Mouse (Mus musculus): ENCODE measurements at regions not wholly inside any gene's neighbourhood (a gene's known extent, or its start where the extent isn't known, plus 50 kb on each side); places are given as distances from the start of the nearest gene placed in this dataset.

- Histone ChIP-seq H3K9me3 (ENCODE audit: control insufficient read depth, low read length) (no peaks in the 10 kb centered on the region), H3K36me3 (ENCODE audit: control insufficient read depth, insufficient read depth, low read length) (no peaks in the 10 kb centered on the region), H3K4me1 (ENCODE audit: control insufficient read depth, insufficient read depth, low read length) (no peaks in the 10 kb centered on the region), H3K27me3 (ENCODE audit: control insufficient read depth, insufficient read depth, low read length) (no peaks in the 10 kb centered on the region), H3K4me3 (ENCODE audit: low read depth, low read length) (no peak overlapping the region), H3K4me2 (ENCODE audit: low read depth, low read length) (no peak overlapping the region), H3K9ac (replicated peaks; ENCODE audit: low read depth, low read length) (no peak overlapping the region), H3K27ac (ENCODE audit: low read depth, low read length) (no peak overlapping the region)
- 76% methylated on average over 4 of the region's 4 CpGs for WGBS
- no peak for ATAC-seq (ENCODE audit: low read depth)
These were observed 91.5 kb upstream of the Rgs17 start for GRCm38 (mm10) chr10:6013743-6014142.

GRCm38 (mm10) chr10:6011541-6011940 lies 89.3 kb upstream of the Rgs17 start:
- no peak overlapping the region for H3K4me2 ChIP-seq (ENCODE audit: low read depth, low read length)
- H3K27ac ChIP-seq (ENCODE audit: low read depth, low read length), result no peak overlapping the region
- H3K9ac ChIP-seq (replicated peaks; ENCODE audit: low read depth, low read length), result no peak overlapping the region
- no peak overlapping the region for H3K4me3 ChIP-seq (ENCODE audit: low read depth, low read length)
- H3K36me3 ChIP-seq (ENCODE audit: control insufficient read depth, insufficient read depth, low read length), result no peaks in the 10 kb centered on the region
- 79% methylated on average over 5 of the region's 5 CpGs for WGBS
- no peaks in the 10 kb centered on the region for H3K27me3 ChIP-seq (ENCODE audit: control insufficient read depth, insufficient read depth, low read length)
- no peaks in the 10 kb centered on the region for H3K9me3 ChIP-seq (ENCODE audit: control insufficient read depth, low read length)
- H3K4me1 ChIP-seq (ENCODE audit: control insufficient read depth, insufficient read depth, low read length), result no peaks in the 10 kb centered on the region
- no peak for ATAC-seq (ENCODE audit: low read depth)

GRCm38 (mm10) chr10:6011029-6011428 lies 88.8 kb upstream of the Rgs17 start:
- Histone ChIP-seq H3K27me3 (ENCODE audit: control insufficient read depth, insufficient read depth, low read length) (no peaks in the 10 kb centered on the region), H3K4me2 (ENCODE audit: low read depth, low read length) (no peak overlapping the region), H3K36me3 (ENCODE audit: control insufficient read depth, insufficient read depth, low read length) (no peaks in the 10 kb centered on the region), H3K4me1 (ENCODE audit: control insufficient read depth, insufficient read depth, low read length) (no peaks in the 10 kb centered on the region), H3K27ac (ENCODE audit: low read depth, low read length) (no peak overlapping the region), H3K4me3 (ENCODE audit: low read depth, low read length) (no peak overlapping the region), H3K9ac (replicated peaks; ENCODE audit: low read depth, low read length) (no peak overlapping the region), H3K9me3 (ENCODE audit: control insufficient read depth, low read length) (no peaks in the 10 kb centered on the region)
- ATAC-seq (ENCODE audit: low read depth), result no peak
- 42% methylated on average over 5 of the region's 5 CpGs for WGBS

- 69% methylated on average over 1 of the region's 1 CpGs for WGBS
- Histone ChIP-seq H3K9me3 (ENCODE audit: control insufficient read depth, low read length) (no peaks in the 10 kb centered on the region), H3K4me3 (ENCODE audit: low read depth, low read length) (no peak overlapping the region), H3K36me3 (ENCODE audit: control insufficient read depth, insufficient read depth, low read length) (no peaks in the 10 kb centered on the region), H3K4me2 (ENCODE audit: low read depth, low read length) (no peak overlapping the region), H3K27ac (ENCODE audit: low read depth, low read length) (no peak overlapping the region), H3K4me1 (ENCODE audit: control insufficient read depth, insufficient read depth, low read length) (no peaks in the 10 kb centered on the region), H3K27me3 (ENCODE audit: control insufficient read depth, insufficient read depth, low read length) (no peaks in the 10 kb centered on the region), H3K9ac (replicated peaks; ENCODE audit: low read depth, low read length) (no peak overlapping the region)
- no peak for ATAC-seq (ENCODE audit: low read depth)
These were observed 85.2 kb upstream of the Rgs17 start for GRCm38 (mm10) chr10:6007238-6007972.

GRCm38 (mm10) chr10:5981433-5981832 lies 59.2 kb upstream of the Rgs17 start:
- no peak overlapping the region for H3K27ac ChIP-seq (ENCODE audit: low read depth, low read length)
- no peak overlapping the region for H3K4me2 ChIP-seq (ENCODE audit: low read depth, low read length)
- no peaks in the 10 kb centered on the region for H3K9me3 ChIP-seq (ENCODE audit: control insufficient read depth, low read length)
- ATAC-seq (ENCODE audit: low read depth), result no peak
- no peaks in the 10 kb centered on the region for H3K4me1 ChIP-seq (ENCODE audit: control insufficient read depth, insufficient read depth, low read length)
- no peaks in the 10 kb centered on the region for H3K27me3 ChIP-seq (ENCODE audit: control insufficient read depth, insufficient read depth, low read length)
- 93% methylated on average over 1 of the region's 1 CpGs for WGBS
- H3K9ac ChIP-seq (replicated peaks; ENCODE audit: low read depth, low read length), result no peak overlapping the region
- no peaks in the 10 kb centered on the region for H3K36me3 ChIP-seq (ENCODE audit: control insufficient read depth, insufficient read depth, low read length)
- no peak overlapping the region for H3K4me3 ChIP-seq (ENCODE audit: low read depth, low read length)

GRCm38 (mm10) chr10:5978534-5978933 lies 56.3 kb upstream of the Rgs17 start:
- WGBS, result 89% methylated on average over 1 of the region's 1 CpGs
- Histone ChIP-seq H3K9ac (replicated peaks; ENCODE audit: low read depth, low read length) (no peak overlapping the region), H3K4me1 (ENCODE audit: control insufficient read depth, insufficient read depth, low read length) (no peaks in the 10 kb centered on the region), H3K9me3 (ENCODE audit: control insufficient read depth, low read length) (no peaks in the 10 kb centered on the region), H3K36me3 (ENCODE audit: control insufficient read depth, insufficient read depth, low read length) (no peaks in the 10 kb centered on the region), H3K4me2 (ENCODE audit: low read depth, low read length) (no peak overlapping the region), H3K27ac (ENCODE audit: low read depth, low read length) (no peak overlapping the region), H3K27me3 (ENCODE audit: control insufficient read depth, insufficient read depth, low read length) (no peaks in the 10 kb centered on the region), H3K4me3 (ENCODE audit: low read depth, low read length) (no peak overlapping the region)
- ATAC-seq (ENCODE audit: low read depth), result no peak

Data from neural tube, embryonic 14.5 days (tissue).